Mouse (Mus musculus) midbrain, embryonic 11.5 days (tissue): ENCODE data around the gene Msrb2. TPM values are rescaled to one million over a fixed set of nuclear protein-coding genes. Genes with fewer than 3 reads are reported as not detected.
A peak's percentile ranks its signal among the peaks of the same experiment; 100 is the strongest.

Experiments
- ATAC-seq: fragments of 200-750 bp; cut with Nextera tagmentation; 2 replicates; pipeline ENCODE4 v1.8.0; 2017; ENCODE audit warnings: moderate TSS enrichment, moderate library complexity; ENCODE audit not compliant: low FRiP score
- DNase-seq: peaks from one replicate; pipeline ENCODE4 v3.0.0; 2015; ENCODE audit warnings: low spot score; ENCODE audit errors: missing footprints
- H3K27ac ChIP-seq: fragments of 300-500 bp; sonication (generic); 2 replicates; pipeline ENCODE4 v1.5.1; 2014; ENCODE audit warnings: low read depth, low read length
- H3K27me3 ChIP-seq: fragments of 300-500 bp; sonication (generic); 2 replicates; pipeline ENCODE4 v1.6.1; 2014; ENCODE audit warnings: mild to moderate bottlenecking, low read length, moderate library complexity, mixed read lengths; ENCODE audit not compliant: control insufficient read depth, insufficient read depth
- H3K36me3 ChIP-seq: fragments of 300-500 bp; sonication (generic); 2 replicates; pipeline ENCODE4 v1.6.1; 2014; ENCODE audit warnings: mild to moderate bottlenecking, low read length, moderate library complexity, mixed read lengths; ENCODE audit not compliant: control insufficient read depth, insufficient read depth
- H3K4me1 ChIP-seq: fragments of 300-500 bp; sonication (generic); 2 replicates; pipeline ENCODE4 v1.6.1; 2014; ENCODE audit warnings: low read length; ENCODE audit not compliant: control insufficient read depth, insufficient read depth
- H3K4me2 ChIP-seq: fragments of 300-500 bp; sonication (generic); 2 replicates; pipeline ENCODE4 v1.6.1; 2014; ENCODE audit warnings: mild to moderate bottlenecking, moderate library complexity
- H3K4me3 ChIP-seq: fragments of 300-500 bp; sonication (generic); 2 replicates; pipeline ENCODE4 v1.5.1; 2014; ENCODE audit warnings: low read depth, low read length
- H3K9ac ChIP-seq: fragments of 300-500 bp; sonication (generic); 2 replicates; pipeline ENCODE4 v1.6.1; 2014; ENCODE audit warnings: low read length
- H3K9me3 ChIP-seq: fragments of 300-500 bp; sonication (generic); 2 replicates; pipeline ENCODE4 v1.6.1; 2016; ENCODE audit warnings: low read length; ENCODE audit not compliant: control insufficient read depth
- WGBS: fragments of 180-500 bp; shearing (Covaris S2); extraction: QIAGEN DNeasy Blood & Tissue Kit; methylation state at CpG from one replicate; pipeline ENCODE4 v1.1.7; 2014; 5-methylcytosine and 5-hydroxymethylcytosine counted together
- polyA plus RNA-seq: library from polyadenylated mRNA; unstranded; fragments of >200 nt; fragmentation: Nextera tagmentation; extraction: Ambion mirVana; gene quantifications from 2 replicates; pipeline ENCODE4 v1.2.1, GENCODE M21; 2014

Gene Msrb2
- polyA plus RNA-seq: 11.2 and 12.8 TPM in 2 replicates

GRCm38 (mm10) chr2:19371390-19372158 lies at the start of gene Msrb2:
Gene Msrb2 (plus strand): TSS chr2:19371440.
- no peaks in the 10 kb centered on the region for H3K36me3 ChIP-seq
- H3K9me3 ChIP-seq: no peaks in the 10 kb centered on the region
- H3K27ac ChIP-seq: no peak within 1 kb of the TSS
- H3K27me3 ChIP-seq: no peaks in the 10 kb centered on the region
- H3K4me1 ChIP-seq: 0 out of 2 replicates have a peak, but pooled peaks cover 2% of the 10 kb centered on the region
- peak; percentile 98 for DNase-seq
- peak within 1 kb of the TSS; percentile 57 for H3K4me2 ChIP-seq
- peak within 1 kb of the TSS; percentile 79 for H3K9ac ChIP-seq
- ATAC-seq: peak; percentile 89
- WGBS: 1% methylated on average over 39 of the region's 39 CpGs
- peak within 1 kb of the TSS; percentile 68 for H3K4me3 ChIP-seq

GRCm38 (mm10) chr2:19322448-19322847 lies 48.8 kb upstream of the Msrb2 start:
- 84% methylated on average over 9 of the region's 9 CpGs for WGBS
- ATAC-seq: no peak

GRCm38 (mm10) chr2:19326376-19326775 lies 44.9 kb upstream of the Msrb2 start:
- Histone ChIP-seq H3K4me2 (no peak overlapping the region), H3K9me3 (no peaks in the 10 kb centered on the region), H3K4me3 (no peak overlapping the region), H3K27me3 (no peaks in the 10 kb centered on the region), H3K36me3 (no peaks in the 10 kb centered on the region), H3K9ac (no peak overlapping the region), H3K4me1 (no peaks in the 10 kb centered on the region), H3K27ac (no peak overlapping the region)
- 85% methylated on average over 1 of the region's 1 CpGs for WGBS
- DNase-seq (no peak), ATAC-seq (no peak)

More at GRCm38 (mm10) chr2:19322448-19322847, 48.8 kb upstream of the Msrb2 start:
- no peaks in the 10 kb centered on the region for H3K36me3 ChIP-seq
- no peak overlapping the region for H3K4me3 ChIP-seq
- no peak overlapping the region for H3K27ac ChIP-seq
- no peak for DNase-seq
- no peaks in the 10 kb centered on the region for H3K27me3 ChIP-seq
- no peak overlapping the region for H3K9ac ChIP-seq
- H3K4me1 ChIP-seq: no peaks in the 10 kb centered on the region
- no peak overlapping the region for H3K4me2 ChIP-seq
- no peaks in the 10 kb centered on the region for H3K9me3 ChIP-seq

GRCm38 (mm10) chr2:19327811-19328210 lies 43.4 kb upstream of the Msrb2 start:
- no peak overlapping the region for H3K27ac ChIP-seq
- no peak for ATAC-seq
- no peak overlapping the region for H3K4me2 ChIP-seq
- H3K9me3 ChIP-seq: no peaks in the 10 kb centered on the region
- H3K27me3 ChIP-seq: no peaks in the 10 kb centered on the region
- H3K4me1 ChIP-seq: no peaks in the 10 kb centered on the region
- no peaks in the 10 kb centered on the region for H3K36me3 ChIP-seq
- H3K4me3 ChIP-seq: no peak overlapping the region
- H3K9ac ChIP-seq: no peak overlapping the region
- DNase-seq: no peak
- 76% methylated on average over 4 of the region's 4 CpGs for WGBS

GRCm38 (mm10) chr2:19343901-19344635 lies 27.2 kb upstream of the Msrb2 start:
- H3K9me3 ChIP-seq: no peaks in the 10 kb centered on the region
- no peaks in the 10 kb centered on the region for H3K27me3 ChIP-seq
- H3K4me3 ChIP-seq: no peak overlapping the region
- no peak overlapping the region for H3K4me2 ChIP-seq
- 57% methylated on average over 10 of the region's 10 CpGs for WGBS
- no peaks in the 10 kb centered on the region for H3K4me1 ChIP-seq
- peak; percentile 10; the same call in 1 of the 2 replicates for ATAC-seq
- no peaks in the 10 kb centered on the region for H3K36me3 ChIP-seq
- no peak overlapping the region for H3K9ac ChIP-seq
- H3K27ac ChIP-seq: no peak overlapping the region
- DNase-seq: no peak

GRCm38 (mm10) chr2:19344636-19345413 lies 26.4 kb upstream of the Msrb2 start:
- peak; percentile 98 for DNase-seq
- 29% methylated on average over 19 of the region's 20 CpGs for WGBS
- H3K4me2 ChIP-seq: peak overlapping the region; percentile 19; the same call in 1 of the 2 replicates
- H3K27ac ChIP-seq: no peak overlapping the region
- ATAC-seq: peak; percentile 89
- H3K9me3 ChIP-seq: no peaks in the 10 kb centered on the region
- no peaks in the 10 kb centered on the region for H3K27me3 ChIP-seq
- no peaks in the 10 kb centered on the region for H3K36me3 ChIP-seq
- no peaks in the 10 kb centered on the region for H3K4me1 ChIP-seq
- H3K4me3 ChIP-seq: no peak overlapping the region
- H3K9ac ChIP-seq: peak overlapping the region; percentile 14; the same call in 1 of the 2 replicates

- no peaks in the 10 kb centered on the region for H3K27me3 ChIP-seq
- no peaks in the 10 kb centered on the region for H3K4me1 ChIP-seq
- no peak overlapping the region for H3K9ac ChIP-seq
- DNase-seq: no peak
- peak; percentile 61 for ATAC-seq
- no peaks in the 10 kb centered on the region for H3K9me3 ChIP-seq
- 77% methylated on average over 5 of the region's 5 CpGs for WGBS
- no peaks in the 10 kb centered on the region for H3K36me3 ChIP-seq
- H3K27ac ChIP-seq: no peak overlapping the region
- no peak overlapping the region for H3K4me3 ChIP-seq
- no peak overlapping the region for H3K4me2 ChIP-seq
These were observed 25.8 kb upstream of the Msrb2 start for GRCm38 (mm10) chr2:19345414-19345964.

GRCm38 (mm10) chr2:19348454-19348853 lies 22.8 kb upstream of the Msrb2 start:
- H3K4me3 ChIP-seq: no peak overlapping the region
- no peaks in the 10 kb centered on the region for H3K27me3 ChIP-seq
- H3K9ac ChIP-seq: no peak overlapping the region
- no peaks in the 10 kb centered on the region for H3K4me1 ChIP-seq
- no peak overlapping the region for H3K4me2 ChIP-seq
- H3K36me3 ChIP-seq: no peaks in the 10 kb centered on the region
- 83% methylated on average over 3 of the region's 3 CpGs for WGBS
- H3K27ac ChIP-seq: no peak overlapping the region
- H3K9me3 ChIP-seq: no peaks in the 10 kb centered on the region
- DNase-seq: peak; percentile 49
- no peak for ATAC-seq
